Mouse (Mus musculus) brain, embryonic 14.5 days (tissue): Measurements from ENCODE around the gene Lrrc30. TPM values are rescaled to one million over a fixed set of nuclear protein-coding genes. Genes with fewer than 3 reads are reported as not detected.

Experiments used
- DNase-seq: peaks from one replicate; pipeline ENCODE4 v3.0.0-alpha.2; 2011; ENCODE audit warnings: low read depth
- CTCF ChIP-seq: fragments of 200-500 bp; IDR thresholded peaks from 2 replicates; pipeline ENCODE4 v1.5.1; 2012; ENCODE audit warnings: inconsistent platforms, mild to moderate bottlenecking, moderate library complexity, borderline replicate concordance; ENCODE audit not compliant: insufficient read depth, insufficient read length; ENCODE audit errors: extremely low read depth
- POLR2A ChIP-seq: fragments of 200-500 bp; IDR thresholded peaks from 2 replicates; pipeline ENCODE4 v1.6.1; 2012; ENCODE audit warnings: mild to moderate bottlenecking, inconsistent platforms, borderline replicate concordance; ENCODE audit not compliant: poor library complexity, insufficient read depth, insufficient read length, severe bottlenecking; ENCODE audit errors: extremely low read depth
- polyA plus RNA-seq: library from polyadenylated mRNA; depleted of rRNA; stranded (reverse); fragments of >200 nt; gene quantifications from 2 replicates; pipeline ENCODE4 v1.2.3, GENCODE M21; 2012; rRNA removed

The Lrrc30 gene
- not detected in 2 replicates for polyA plus RNA-seq

- DNase-seq: no peak
- no peak for TF ChIP-seq CTCF
- no peak for TF ChIP-seq POLR2A
Observed at GRCm38 (mm10) chr17:67632676-67633339, at the start of gene Lrrc30. Gene Lrrc30 (minus strand): TSS chr17:67632723.

- no peak for DNase-seq
- TF ChIP-seq POLR2A: no peak
- TF ChIP-seq CTCF: no peak
Observed at GRCm38 (mm10) chr17:67681084-67681483, 48.6 kb upstream of the Lrrc30 start.

- DNase-seq: no peak
- TF ChIP-seq CTCF (no peak), POLR2A (no peak)
Observed at GRCm38 (mm10) chr17:67678576-67678975, 46.1 kb upstream of the Lrrc30 start.

- no peak for TF ChIP-seq POLR2A
- peak; percentile 87 for TF ChIP-seq CTCF
Observed at GRCm38 (mm10) chr17:67667981-67668380, 35.5 kb upstream of the Lrrc30 start.

GRCm38 (mm10) chr17:67666981-67667380, 34.5 kb upstream of the Lrrc30 start:
- no peak for DNase-seq
- TF ChIP-seq CTCF (no peak), POLR2A (no peak)

More at GRCm38 (mm10) chr17:67667981-67668380, 35.5 kb upstream of the Lrrc30 start:
- DNase-seq: peak; percentile 85

- no peak for DNase-seq
- TF ChIP-seq POLR2A: no peak
- TF ChIP-seq CTCF: no peak
Observed at GRCm38 (mm10) chr17:67664299-67664698, 31.8 kb upstream of the Lrrc30 start.

GRCm38 (mm10) chr17:67651506-67651905, 19.0 kb upstream of the Lrrc30 start:
- DNase-seq: peak; percentile 89
- TF ChIP-seq POLR2A (no peak), CTCF (peak; percentile 86)

- DNase-seq: no peak
- TF ChIP-seq POLR2A (no peak), CTCF (no peak)
Observed at GRCm38 (mm10) chr17:67641627-67642026, 9.1 kb upstream of the Lrrc30 start.

- DNase-seq: peak; percentile 78
Observed at GRCm38 (mm10) chr17:67638119-67638810, 5.7 kb upstream of the Lrrc30 start.

GRCm38 (mm10) chr17:67636951-67637350, 4.4 kb upstream of the Lrrc30 start:
- no peak for DNase-seq
- TF ChIP-seq CTCF: no peak
- TF ChIP-seq POLR2A: no peak

More at GRCm38 (mm10) chr17:67638119-67638810, 5.7 kb upstream of the Lrrc30 start:
- TF ChIP-seq POLR2A (no peak), CTCF (no peak)

- TF ChIP-seq CTCF (peak; percentile 16; the same call in 1 of the 2 replicates), POLR2A (no peak)
- DNase-seq: no peak
Observed at GRCm38 (mm10) chr17:67636304-67636703, 3.8 kb upstream of the Lrrc30 start.

- TF ChIP-seq POLR2A (no peak), CTCF (no peak)
- DNase-seq: peak; percentile 15
Observed at GRCm38 (mm10) chr17:67629746-67630145, 2.8 kb downstream of the Lrrc30 start.

GRCm38 (mm10) chr17:67629211-67629657, 3.3 kb downstream of the Lrrc30 start:
- DNase-seq: peak; percentile 70
- TF ChIP-seq CTCF (no peak), POLR2A (no peak)
